Mouse (Mus musculus): Measurements from ENCODE around the gene Pla2g5.

DNA sequence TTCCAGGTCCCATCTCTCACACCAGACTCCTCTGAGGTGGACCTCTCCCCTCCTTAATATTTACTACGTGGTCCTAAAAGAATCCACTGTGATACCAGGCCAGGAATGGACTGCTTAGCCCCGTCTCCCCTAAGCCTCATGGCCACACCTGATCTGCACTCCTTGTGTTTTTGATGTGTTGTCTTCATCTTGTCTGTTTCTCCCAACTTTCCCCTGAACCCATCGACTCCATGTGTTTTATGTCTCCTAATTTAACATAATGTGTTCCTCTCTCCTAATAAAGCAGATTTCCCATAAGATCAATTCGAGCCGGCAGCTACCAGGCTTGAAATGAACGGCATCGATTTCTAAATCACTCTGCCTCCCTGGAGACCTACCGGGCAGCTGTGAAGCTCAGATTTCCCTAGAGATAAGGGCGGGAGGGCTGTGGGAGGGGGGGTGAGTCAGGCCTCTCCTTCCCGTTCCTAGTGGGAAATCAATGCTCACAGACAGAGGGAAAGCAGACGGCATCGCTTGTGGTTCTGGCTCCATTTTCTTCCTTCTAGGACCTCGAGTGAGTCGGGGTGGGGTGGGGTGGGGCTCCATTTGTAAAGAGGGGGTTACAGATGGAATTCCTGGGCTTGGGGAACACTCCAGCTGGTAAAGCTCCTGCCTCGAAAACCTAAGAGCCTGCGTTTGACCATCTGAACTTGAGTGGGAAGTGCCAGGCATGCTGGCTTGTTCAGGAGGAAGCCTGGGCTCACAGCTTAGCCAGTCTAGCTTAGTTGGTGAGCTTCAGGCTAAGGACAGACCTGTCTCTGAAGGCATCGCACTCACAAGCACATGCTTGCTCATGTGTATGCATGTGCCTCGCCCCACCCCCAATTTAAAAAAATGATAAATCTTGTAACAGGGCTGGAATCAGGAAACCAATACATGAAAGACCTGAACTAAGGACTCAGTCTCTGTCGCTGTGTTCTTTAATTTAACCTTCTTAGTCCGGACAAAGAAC, 85.6 kb downstream of the Pla2g5 start:
- no peak for TF ChIP-seq CTCF (IDR thresholded peaks at IDR 0.05; ENCODE audit: low read depth)
- TF ChIP-seq EP300 (IDR thresholded peaks at IDR 0.05; ENCODE audit: low read depth), result no peak

Measured in liver, postnatal 0 days (tissue).